Mouse (Mus musculus) layer of hippocampus, adult 11-12 months (tissue): ENCODE measurements at regions not wholly inside any gene's neighbourhood (a gene's known extent, or its start where the extent isn't known, plus 50 kb on each side); places are given as distances from the start of the nearest gene placed in this dataset.

Source experiments
- DNase-seq: peaks from one replicate; pipeline ENCODE4 v3.0.0; 2022; ENCODE audit warnings: low spot score

DNA sequence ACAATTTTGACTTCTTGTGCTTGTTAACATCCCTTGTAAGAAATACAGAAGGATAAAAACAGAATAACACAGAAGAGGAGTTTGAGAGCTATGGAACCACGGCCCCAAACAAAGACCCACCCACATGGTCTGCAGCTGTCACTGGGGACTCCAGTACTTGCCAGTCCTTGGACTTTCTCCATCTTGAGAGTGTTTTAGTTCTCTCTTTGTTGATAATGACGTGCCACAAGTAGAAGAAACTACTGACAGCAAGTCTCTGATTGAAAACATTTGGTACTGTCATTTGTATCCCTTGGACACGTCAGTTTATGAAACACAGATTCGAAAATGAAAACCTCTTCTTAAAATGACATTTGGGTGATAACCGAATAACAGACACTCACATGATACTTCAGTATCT is 68.3 kb upstream of the Frg1 start:
- no peak for DNase-seq

DNA sequence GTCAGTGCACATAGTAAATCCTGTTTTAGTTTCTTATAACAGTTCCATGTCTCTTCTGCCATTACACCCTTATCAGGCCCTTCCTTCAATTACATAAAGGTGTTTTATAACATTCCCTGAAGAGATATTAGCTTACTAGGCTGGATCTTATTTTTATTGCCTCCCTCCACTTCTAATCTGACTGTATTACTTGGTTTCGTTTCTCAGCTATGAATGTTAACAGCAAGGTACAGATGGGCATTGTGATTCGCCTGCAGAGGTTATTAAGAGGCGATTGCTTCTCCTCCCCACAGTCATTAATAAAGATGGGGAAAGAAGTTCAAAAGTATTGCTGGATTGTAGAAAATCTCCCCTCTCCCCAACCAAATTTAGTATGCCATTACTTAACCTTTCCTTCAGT is 66.4 kb upstream of the Frg1 start:
- no peak for DNase-seq

DNA sequence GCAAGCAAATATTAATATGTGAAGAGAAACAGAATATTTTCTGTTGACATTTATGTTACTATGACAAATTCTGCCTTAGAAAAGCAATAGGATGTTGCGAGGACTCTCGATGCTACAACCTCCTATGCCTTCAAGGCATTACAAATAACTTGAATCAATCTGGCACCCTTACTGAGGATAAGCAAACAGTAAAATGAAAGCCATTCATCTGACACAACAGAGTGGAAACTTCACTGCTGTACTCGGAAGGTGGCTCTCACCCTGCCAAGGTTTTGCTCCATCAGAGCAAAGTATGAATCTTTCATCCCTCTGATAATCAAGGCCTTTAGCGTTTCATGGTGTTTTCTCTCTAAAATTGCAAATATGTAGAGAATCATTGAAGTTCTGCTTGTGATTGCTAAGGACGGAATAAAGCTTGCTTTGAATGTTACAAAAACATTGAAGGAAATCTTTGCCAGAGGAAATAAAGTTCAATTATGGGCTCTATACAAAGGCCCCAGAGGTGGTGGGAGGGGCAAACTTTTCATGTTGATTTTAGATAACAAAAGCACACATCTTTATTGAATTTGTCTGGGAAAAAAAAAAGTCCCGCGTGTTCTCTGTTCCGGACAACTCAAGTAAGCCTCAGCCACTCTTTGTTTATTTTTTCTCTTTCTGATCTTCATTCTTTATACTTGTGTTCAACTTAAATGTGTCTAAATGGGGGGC is 56.3 kb upstream of the Frg1 start:
- DNase-seq = no peak

DNA sequence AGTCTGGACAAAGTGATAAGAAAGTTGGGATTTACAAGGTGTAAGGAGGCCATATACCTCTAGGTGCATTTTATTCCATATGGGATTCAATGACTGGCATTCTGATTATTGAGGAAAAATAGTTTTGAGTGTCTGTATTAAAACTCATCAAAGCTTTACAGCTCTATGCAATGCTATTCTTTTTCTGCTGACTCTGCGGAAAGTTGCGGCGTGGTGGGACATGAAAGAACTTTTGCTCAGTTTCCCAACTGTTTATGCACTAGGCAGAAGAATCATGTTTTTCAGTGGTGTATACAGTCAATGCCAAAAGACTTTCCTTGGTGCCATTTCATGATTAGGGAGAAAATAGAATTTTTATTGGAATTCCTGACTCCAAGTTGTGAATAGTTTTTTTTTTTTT is 55.4 kb upstream of the Frg1 start:
- DNase-seq = no peak
